Mouse (Mus musculus) liver, postnatal 0 days (tissue): ENCODE measurements around the gene Cdkl1. TPM values are rescaled to one million over a fixed set of nuclear protein-coding genes. Genes with fewer than 3 reads are reported as not detected.

Experiments used
- ATAC-seq: fragments of 200-750 bp; cut with Nextera tagmentation; 2 replicates; pipeline ENCODE4 v1.8.0; 2017; ENCODE audit warnings: mild to moderate bottlenecking, moderate library complexity
- DNase-seq: peaks from one replicate; pipeline ENCODE4 v3.0.0-alpha.2; 2016
- H3K27ac ChIP-seq: fragments of 300-500 bp; sonication (generic); 2 replicates; pipeline ENCODE4 v1.5.1; 2014; ENCODE audit warnings: antibody characterized with exemption, moderate library complexity, mild to moderate bottlenecking, low read depth
- H3K27me3 ChIP-seq: fragments of 300-500 bp; sonication (generic); 2 replicates; pipeline ENCODE4 v1.6.1; 2014; ENCODE audit warnings: low read length, control low read depth, mixed read lengths; ENCODE audit not compliant: insufficient read depth
- H3K36me3 ChIP-seq: fragments of 300-500 bp; sonication (generic); replicated peaks from 2 replicates; pipeline ENCODE4 v1.6.1; 2014; ENCODE audit warnings: mild to moderate bottlenecking, control low read depth, low read length, moderate library complexity, mixed read lengths; ENCODE audit not compliant: insufficient read depth
- H3K4me1 ChIP-seq: fragments of 300-500 bp; sonication (generic); 2 replicates; pipeline ENCODE4 v1.6.1; 2014; ENCODE audit warnings: antibody characterized with exemption, mild to moderate bottlenecking, control low read depth; ENCODE audit not compliant: insufficient read depth
- H3K4me2 ChIP-seq: fragments of 300-500 bp; sonication (generic); 2 replicates; pipeline ENCODE4 v1.6.1; 2014; ENCODE audit warnings: low read depth, mild to moderate bottlenecking, low read length, moderate library complexity, mixed read lengths
- H3K4me3 ChIP-seq: fragments of 300-500 bp; sonication (generic); 2 replicates; pipeline ENCODE4 v1.5.1; 2014; ENCODE audit warnings: low read depth, low read length
- H3K9ac ChIP-seq: fragments of 300-500 bp; sonication (generic); replicated peaks from 2 replicates; pipeline ENCODE4 v1.6.1; 2014; ENCODE audit warnings: mild to moderate bottlenecking, moderate library complexity
- H3K9me3 ChIP-seq: fragments of 300-500 bp; sonication (generic); 2 replicates; pipeline ENCODE4 v1.6.1; 2016; ENCODE audit warnings: mild to moderate bottlenecking, control low read depth, low read length, mixed read lengths
- CTCF ChIP-seq: sonication (generic); IDR thresholded peaks from 2 replicates; pipeline ENCODE4 v1.5.1; 2016; ENCODE audit warnings: antibody characterized with exemption, low read depth
- EP300 ChIP-seq: IDR thresholded peaks from 2 replicates; pipeline ENCODE4 v1.6.1; 2016; ENCODE audit warnings: antibody characterized with exemption, low read depth, mild to moderate bottlenecking
- WGBS: fragments of 180-500 bp; shearing (Covaris S2); extraction: QIAGEN DNeasy Blood & Tissue Kit; methylation state at CpG from one replicate; pipeline ENCODE4 v1.1.7; 2014; ENCODE audit not compliant: insufficient replicate concordance; 5-methylcytosine and 5-hydroxymethylcytosine counted together
- polyA plus RNA-seq: library from polyadenylated mRNA; unstranded; fragments of >200 nt; fragmentation: Nextera tagmentation; extraction: Ambion mirVana; gene quantifications from 2 replicates; pipeline ENCODE4 v1.2.1, GENCODE M21; 2015

Gene Cdkl1
- polyA plus RNA-seq, 1 experiment from 2014 or later: 2.2 TPM

DNA sequence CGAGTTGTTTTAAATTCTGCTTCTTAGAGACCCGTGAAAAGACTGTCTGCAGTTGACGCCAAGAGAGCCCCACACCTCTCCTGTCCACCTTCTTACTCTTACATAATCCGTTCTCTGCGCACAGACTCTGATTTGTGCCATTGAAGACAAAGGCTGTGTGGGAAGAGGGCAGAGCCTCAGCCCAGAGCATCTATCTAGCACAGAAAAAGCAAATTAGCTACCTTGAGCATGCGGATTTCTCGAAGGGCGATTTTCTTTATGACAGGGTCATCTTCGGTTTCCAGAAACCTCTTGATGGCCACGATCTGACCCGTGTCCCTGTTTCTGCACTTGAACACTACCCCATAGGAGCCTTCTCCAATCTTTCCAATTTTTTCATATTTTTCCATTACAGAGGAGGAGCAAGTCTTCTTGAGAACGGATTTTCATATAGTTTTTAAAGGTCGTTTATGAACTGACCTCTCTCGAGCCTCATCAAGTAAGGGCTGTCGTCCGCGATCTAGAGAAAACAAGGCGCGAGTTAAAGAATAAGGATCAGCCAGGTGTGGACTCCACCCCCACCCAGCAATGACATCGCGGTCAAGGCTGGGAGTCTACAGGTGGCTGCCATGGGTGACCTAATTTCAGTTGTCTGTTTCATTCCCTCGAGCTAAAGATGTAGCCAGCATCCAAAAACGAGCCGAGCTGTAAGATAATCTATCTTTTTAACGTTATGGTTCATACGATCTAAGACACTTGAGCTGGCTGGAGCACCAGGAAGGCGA, 1.1 kb downstream of the Cdkl1 start:
- no peaks in the 10 kb centered on the region for H3K9me3 ChIP-seq
- peak overlapping the region; percentile 60 for H3K9ac ChIP-seq
- no peak for TF ChIP-seq EP300
- no peak for TF ChIP-seq CTCF
- DNase-seq (no peak), ATAC-seq (peak; percentile 40)
- no peak overlapping the region for H3K27ac ChIP-seq
- 0 out of 2 replicates have a peak, but pooled peaks cover 3% of the 10 kb centered on the region for H3K27me3 ChIP-seq
- H3K36me3 ChIP-seq: no peaks in the 10 kb centered on the region
- peak overlapping the region; percentile 95 for H3K4me2 ChIP-seq
- H3K4me3 ChIP-seq: peak overlapping the region; percentile 53
- peaks cover 16% of the 10 kb centered on the region for H3K4me1 ChIP-seq
- WGBS: 37% methylated on average over 27 of the region's 27 CpGs

DNA sequence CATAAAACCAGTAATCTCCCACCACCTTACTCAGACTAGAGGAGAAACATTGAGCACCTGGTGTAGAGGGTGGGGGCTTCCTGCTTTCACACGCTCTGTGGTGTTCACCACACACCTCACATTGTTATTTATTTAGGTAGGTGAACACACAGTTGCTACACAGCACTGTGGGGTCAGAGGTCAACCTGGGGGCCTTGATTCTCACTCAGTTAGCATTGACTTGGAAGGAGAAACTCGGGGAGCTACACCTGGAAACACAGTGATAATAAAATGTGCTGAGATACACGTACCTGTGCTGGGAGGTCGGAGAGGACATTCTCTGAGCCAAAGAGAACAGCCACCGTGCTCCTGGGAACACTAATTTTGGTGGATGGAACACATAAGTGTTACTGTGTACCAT, 2.7 kb downstream of the Cdkl1 start:
- 63% methylated on average over 5 of the region's 5 CpGs for WGBS
- DNase-seq (no peak), ATAC-seq (no peak)
- no peak for TF ChIP-seq EP300
- no peak for TF ChIP-seq CTCF
- no peak overlapping the region for H3K27ac ChIP-seq
- no peaks in the 10 kb centered on the region for H3K36me3 ChIP-seq
- H3K4me2 ChIP-seq: no peak overlapping the region
- H3K4me1 ChIP-seq: peaks cover 18% of the 10 kb centered on the region
- 0 out of 2 replicates have a peak, but pooled peaks cover 3% of the 10 kb centered on the region for H3K27me3 ChIP-seq
- no peak overlapping the region for H3K4me3 ChIP-seq
- H3K9me3 ChIP-seq: no peaks in the 10 kb centered on the region
- H3K9ac ChIP-seq: no peak overlapping the region

DNA sequence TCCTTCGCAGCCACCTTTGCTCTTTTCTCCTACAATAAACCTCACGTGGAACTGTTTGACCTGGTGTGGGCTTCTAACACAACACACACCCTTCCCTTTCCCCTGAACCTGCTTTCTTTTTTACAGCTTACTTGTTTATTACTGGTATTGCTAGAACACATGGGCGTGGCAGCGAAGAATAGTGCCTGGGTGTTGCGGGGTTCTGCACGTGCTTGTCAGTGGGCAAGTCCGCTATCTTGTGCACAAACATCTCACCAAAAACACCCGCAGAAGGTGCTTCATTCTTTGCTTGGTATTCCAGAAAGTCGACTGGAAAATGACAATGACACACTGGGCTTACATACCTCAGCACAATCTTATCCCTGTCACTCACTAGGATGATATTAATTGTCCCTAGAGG, 5.6 kb downstream of the Cdkl1 start:
- 0 out of 2 replicates have a peak, but pooled peaks cover 3% of the 10 kb centered on the region for H3K27me3 ChIP-seq
- H3K27ac ChIP-seq: no peak overlapping the region
- TF ChIP-seq EP300 (no peak), CTCF (no peak)
- H3K36me3 ChIP-seq: no peaks in the 10 kb centered on the region
- no peak overlapping the region for H3K4me2 ChIP-seq
- H3K4me3 ChIP-seq: no peak overlapping the region
- no peak for DNase-seq
- WGBS: 73% methylated on average over 9 of the region's 9 CpGs
- no peak overlapping the region for H3K9ac ChIP-seq
- peaks cover 26% of the 10 kb centered on the region for H3K4me1 ChIP-seq
- no peak for ATAC-seq
- H3K9me3 ChIP-seq: no peaks in the 10 kb centered on the region

DNA sequence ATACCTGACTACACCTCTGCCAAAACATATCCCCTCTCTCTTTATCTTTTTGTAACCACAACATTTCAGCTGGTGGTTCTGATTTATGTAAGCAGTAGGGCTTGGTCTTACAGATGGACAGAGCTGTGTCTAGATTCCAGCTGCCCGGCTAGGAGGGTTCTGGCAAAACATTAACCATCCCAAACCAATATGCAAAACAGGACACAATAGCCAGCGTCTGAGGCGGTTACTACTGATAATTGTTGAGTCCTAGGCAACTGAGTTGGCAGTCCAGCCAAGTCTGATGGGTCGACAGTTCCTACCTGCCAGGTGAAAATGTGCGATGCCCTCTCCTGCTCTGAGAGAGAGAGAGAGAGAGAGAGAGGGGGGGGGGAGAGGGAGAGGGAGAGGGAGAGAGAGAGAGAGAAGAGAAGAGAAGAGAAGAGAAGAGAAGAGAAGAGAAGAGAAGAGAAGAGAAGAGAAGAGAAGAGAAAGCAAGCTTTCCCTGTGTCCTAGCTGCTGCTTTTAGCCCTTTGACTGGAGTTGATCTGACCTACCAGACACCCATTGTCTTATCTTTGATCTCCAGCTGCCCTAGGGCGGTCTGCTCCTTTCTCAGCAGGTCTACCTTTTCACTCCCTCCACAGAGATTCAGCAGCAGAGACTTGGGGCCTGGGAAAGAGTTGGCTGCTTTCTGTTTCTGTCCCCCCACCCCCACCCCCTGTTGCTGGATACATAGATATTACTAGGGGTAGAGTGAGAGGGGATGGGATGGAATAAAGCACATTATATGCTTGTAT, 7.6 kb downstream of the Cdkl1 start:
- H3K4me1 ChIP-seq: peaks cover 20% of the 10 kb centered on the region
- no peaks in the 10 kb centered on the region for H3K36me3 ChIP-seq
- no peaks in the 10 kb centered on the region for H3K27me3 ChIP-seq
- H3K9me3 ChIP-seq: no peaks in the 10 kb centered on the region
- peak overlapping the region; percentile 2; the same call in 1 of the 2 replicates for H3K4me3 ChIP-seq
- H3K27ac ChIP-seq: peak overlapping the region; percentile 81
- peak overlapping the region; percentile 41; the same call in 1 of the 2 replicates for H3K9ac ChIP-seq
- TF ChIP-seq CTCF (no peak), EP300 (peak; percentile 98)
- DNase-seq (peak; percentile 66), ATAC-seq (peak; percentile 97)
- peak overlapping the region; percentile 61 for H3K4me2 ChIP-seq
- WGBS: 46% methylated on average over 6 of the region's 6 CpGs

DNA sequence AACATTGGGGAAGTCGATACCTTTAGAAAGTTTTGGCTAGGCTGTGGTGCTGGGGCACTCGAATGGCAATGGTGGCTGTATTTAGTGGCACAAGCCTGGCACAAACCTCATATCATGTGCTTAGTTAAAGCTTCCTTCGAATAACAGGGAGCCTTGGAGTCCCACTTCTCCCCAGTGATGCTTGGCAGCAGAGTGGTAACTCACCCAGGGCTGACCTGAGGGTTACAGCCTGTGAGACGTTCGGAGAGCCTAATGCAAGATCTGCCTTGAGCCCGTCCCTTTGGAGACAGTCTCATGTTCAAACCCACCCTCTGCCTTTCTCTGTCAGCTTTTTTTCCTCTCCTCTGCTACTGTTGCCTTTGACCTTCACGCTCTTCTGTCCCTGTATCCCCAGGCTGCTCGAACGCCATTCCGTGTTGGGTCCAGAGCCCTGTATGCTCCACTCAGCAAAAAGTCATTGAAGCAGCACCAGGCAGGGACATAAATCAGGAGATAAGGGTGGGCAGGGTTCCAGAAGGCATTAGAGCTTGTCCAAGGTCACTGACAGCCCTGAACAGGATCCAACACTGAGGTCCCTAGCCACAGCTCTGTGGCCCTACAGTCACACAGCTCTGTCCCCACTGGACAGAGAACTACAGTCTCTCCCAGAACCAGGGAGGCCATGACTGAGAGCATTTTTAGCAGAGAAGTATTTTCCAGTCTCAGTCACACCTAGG, 9.0 kb downstream of the Cdkl1 start:
- H3K36me3 ChIP-seq: no peaks in the 10 kb centered on the region
- DNase-seq: peak; percentile 33
- no peak for TF ChIP-seq CTCF
- TF ChIP-seq EP300: no peak
- H3K4me2 ChIP-seq: peak overlapping the region; percentile 61; the same call in 1 of the 2 replicates
- H3K9me3 ChIP-seq: no peaks in the 10 kb centered on the region
- WGBS: 73% methylated on average over 10 of the region's 10 CpGs
- H3K4me1 ChIP-seq: peaks cover 19% of the 10 kb centered on the region
- H3K27me3 ChIP-seq: no peaks in the 10 kb centered on the region
- peak overlapping the region; percentile 81; the same call in 1 of the 2 replicates for H3K27ac ChIP-seq
- peak overlapping the region; percentile 50 for H3K9ac ChIP-seq
- H3K4me3 ChIP-seq: no peak overlapping the region
- no peak for ATAC-seq

DNA sequence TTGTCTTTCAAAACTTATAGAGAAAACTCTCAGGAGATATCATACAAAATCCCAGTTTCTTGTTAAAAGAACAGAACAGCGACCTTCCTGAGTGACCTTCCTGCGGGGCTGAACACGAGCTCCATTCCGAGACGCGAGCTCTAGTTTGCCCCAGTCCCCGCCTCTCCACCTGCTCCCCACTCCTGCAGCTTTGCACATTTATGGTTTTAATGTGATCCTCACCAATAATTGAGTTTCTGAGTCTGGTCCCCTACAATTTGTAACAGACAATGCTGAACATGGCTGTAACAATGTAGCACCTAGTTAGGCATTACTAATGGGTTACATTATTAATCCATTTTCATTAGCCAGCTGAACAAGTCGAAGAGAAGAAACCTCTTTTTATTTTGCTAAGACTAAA, 9.6 kb downstream of the Cdkl1 start:
- Histone ChIP-seq H3K36me3 (no peaks in the 10 kb centered on the region), H3K9me3 (no peaks in the 10 kb centered on the region), H3K4me1 (peaks cover 25% of the 10 kb centered on the region), H3K4me3 (no peak overlapping the region), H3K9ac (no peak overlapping the region), H3K27ac (no peak overlapping the region), H3K27me3 (no peaks in the 10 kb centered on the region), H3K4me2 (no peak overlapping the region)
- DNase-seq (no peak), ATAC-seq (no peak)
- WGBS: 93% methylated on average over 8 of the region's 8 CpGs
- TF ChIP-seq EP300: no peak
- TF ChIP-seq CTCF: no peak
